12 mouse cellular contexts compared by ENCODE assay signal in the genomic region with DNA sequence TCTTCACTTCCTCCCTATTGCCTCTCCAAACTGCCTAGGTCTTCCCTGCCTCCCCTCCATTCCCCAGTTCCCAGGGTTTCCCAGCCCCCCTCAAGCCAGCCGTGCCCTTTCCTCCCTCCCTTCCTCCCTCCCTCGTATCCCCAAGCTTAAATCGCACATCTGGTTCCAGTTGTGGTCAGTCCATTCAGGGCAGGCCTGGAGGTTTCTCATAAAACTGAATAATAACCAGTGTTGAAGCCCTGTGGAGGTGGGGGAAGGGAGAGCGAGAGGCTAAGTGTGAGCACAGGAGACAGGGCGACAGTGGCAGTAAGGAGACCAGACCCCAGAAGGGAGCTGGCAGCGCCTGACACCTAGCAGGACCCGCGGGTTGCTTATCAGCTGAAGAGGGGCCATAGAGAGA.
A peak's percentile ranks its signal among the peaks of the same experiment; 100 is the strongest.
DNase-seq lines count a peak whose midpoint lies in the region; ATAC-seq and TF ChIP-seq lines count a peak whose summit lies in the region.
"Had no signal": no experiment of that assay in that cellular context is flagged by ENCODE, and none has a peak within 500 bp of the region (broad histone marks: within the 10 kb centered on the region; RNA-seq: fewer than 3 reads in every experiment).

No protein-coding gene starts in this region.

- peaks cover 61% of the 10 kb centered on the region for H3K4me1 ChIP-seq in heart, embryonic 11.5 days (ENCODE audit: control insufficient read depth, insufficient read depth, low read length)
- H3K4me1 ChIP-seq in stomach, embryonic 16.5 days (ENCODE audit: control insufficient read depth, insufficient read depth, low read length), result peaks cover 39% of the 10 kb centered on the region
- H3K4me1 ChIP-seq in stomach, postnatal 0 days (replicated peaks; ENCODE audit: control insufficient read depth, insufficient read depth), result peaks cover 19% of the 10 kb centered on the region

- H3K4me3 ChIP-seq in heart, embryonic 11.5 days (ENCODE audit: low read depth, low read length), result no peak overlapping the region
- H3K4me3 ChIP-seq in stomach, embryonic 16.5 days (replicated peaks; ENCODE audit: low read length), result no peak overlapping the region
- no peak overlapping the region for H3K4me3 ChIP-seq in stomach, postnatal 0 days (ENCODE audit: low read depth, low read length)
- H3K4me3 ChIP-seq: hindbrain, embryonic 15.5 days; neural tube, embryonic 12.5 days had no signal

- intact Hi-C loops in heart, postnatal 14 days (cut with DNase I), result no loop called here

- WGBS in heart, embryonic 11.5 days (ENCODE audit: insufficient replicate concordance), result 8% methylated on average over 8 of the region's 8 CpGs
- 26% methylated on average over 8 of the region's 8 CpGs for WGBS in stomach, embryonic 16.5 days
- 35% methylated on average over 8 of the region's 8 CpGs for WGBS in stomach, postnatal 0 days

- H3K9me3 ChIP-seq in heart, embryonic 11.5 days (replicated peaks; ENCODE audit: control insufficient read depth, low read length), result no peaks in the 10 kb centered on the region
- no peaks in the 10 kb centered on the region for H3K9me3 ChIP-seq in stomach, embryonic 16.5 days (replicated peaks; ENCODE audit: control insufficient read depth, low read length)
- H3K9me3 ChIP-seq in stomach, postnatal 0 days (ENCODE audit: control insufficient read depth, low read length), result no peaks in the 10 kb centered on the region
- H3K9me3 ChIP-seq: hindbrain, embryonic 15.5 days; neural tube, embryonic 12.5 days had no signal

- peak overlapping the region; percentile 35 for H3K4me2 ChIP-seq in heart, embryonic 11.5 days
- no peak overlapping the region for H3K4me2 ChIP-seq in stomach, embryonic 16.5 days (ENCODE audit: low read depth, low read length)
- H3K4me2 ChIP-seq in stomach, postnatal 0 days (replicated peaks; ENCODE audit: low read depth), result no peak overlapping the region
- H3K4me2 ChIP-seq: hindbrain, embryonic 15.5 days; neural tube, embryonic 12.5 days had no signal

- no peak for DNase-seq in heart, postnatal 14 days
- DNase-seq in stomach, postnatal 0 days (ENCODE audit: low spot score), result no peak
- DNase-seq in kidney, postnatal 10 days, result peak; percentile 71
- DNase-seq in MN1 (ENCODE audit: low spot score), result no peak
- DNase-seq in cerebellum, adult 9-10 months, result no peak
- no peak for DNase-seq in adrenal gland, postnatal 25 days
- DNase-seq: cerebellum, postnatal 36 days had no signal

- no peak for ATAC-seq in heart, embryonic 11.5 days (replicated peaks; ENCODE audit: insufficient number of reproducible peaks, low FRiP score, low TSS enrichment)
- no peak for ATAC-seq in stomach, embryonic 16.5 days (ENCODE audit: insufficient read depth, low FRiP score)
- ATAC-seq in stomach, postnatal 0 days (ENCODE audit: low FRiP score, low TSS enrichment), result no peak
- ATAC-seq: CD4-positive, CD25-positive, alpha-beta regulatory T cell, adult 4 months had no signal

- H3K27me3 ChIP-seq in heart, embryonic 11.5 days (ENCODE audit: control insufficient read depth, insufficient read depth, low read length), result no peaks in the 10 kb centered on the region
- H3K27me3 ChIP-seq in stomach, embryonic 16.5 days (ENCODE audit: control insufficient read depth, insufficient read depth, low read length), result no peaks in the 10 kb centered on the region
- no peaks in the 10 kb centered on the region for H3K27me3 ChIP-seq in stomach, postnatal 0 days (ENCODE audit: control insufficient read depth, insufficient read depth, low read length)

- H3K36me3 ChIP-seq in heart, embryonic 11.5 days (ENCODE audit: control insufficient read depth, insufficient read depth, low read length), result no peaks in the 10 kb centered on the region
- no peaks in the 10 kb centered on the region for H3K36me3 ChIP-seq in stomach, embryonic 16.5 days (ENCODE audit: control insufficient read depth, insufficient read depth, low read length)
- no peaks in the 10 kb centered on the region for H3K36me3 ChIP-seq in stomach, postnatal 0 days (ENCODE audit: control insufficient read depth, insufficient read depth, low read length)
- H3K36me3 ChIP-seq: hindbrain, embryonic 15.5 days; neural tube, embryonic 12.5 days had no signal

- H3K27ac ChIP-seq in heart, embryonic 11.5 days (ENCODE audit: low read depth, low read length), result peak overlapping the region; percentile 67
- H3K27ac ChIP-seq in stomach, embryonic 16.5 days (ENCODE audit: low read length), result no peak overlapping the region
- H3K27ac ChIP-seq in stomach, postnatal 0 days (replicated peaks), result no peak overlapping the region
- H3K27ac ChIP-seq: hindbrain, embryonic 15.5 days; neural tube, embryonic 12.5 days had no signal

- TF ChIP-seq CTCF in stomach, postnatal 0 days (IDR thresholded peaks at IDR 0.05; ENCODE audit: low read depth), result no peak

- peak overlapping the region; percentile 11 for H3K9ac ChIP-seq in heart, embryonic 11.5 days (ENCODE audit: low read depth, low read length)
- H3K9ac ChIP-seq in stomach, embryonic 16.5 days (ENCODE audit: low read length), result peak overlapping the region; percentile 10; the same call in 1 of the 2 replicates
- H3K9ac ChIP-seq in stomach, postnatal 0 days (ENCODE audit: low read length), result no peak overlapping the region
- H3K9ac ChIP-seq: hindbrain, embryonic 15.5 days; neural tube, embryonic 12.5 days had no signal

- no peak for TF ChIP-seq EP300 in stomach, postnatal 0 days (optimal IDR thresholded peaks at IDR 0.05)
